Mouse (Mus musculus) ovary, adult 10 weeks (tissue): ENCODE results near the gene Gm14147. TPM values are rescaled to one million over a fixed set of nuclear protein-coding genes. Genes with fewer than 3 reads are reported as not detected.

Source experiments
- polyA plus RNA-seq: library from polyadenylated mRNA; stranded (reverse); fragments of 350-450 nt; fragmentation: Illumina TruSeq; extraction: RNeasy Lipid Tissue Mini Kit (QIAGEN cat#74804); gene quantifications from one replicate; pipeline ENCODE4 v1.2.3, GENCODE M21; 2014

The Gm14147 gene
- not detected for polyA plus RNA-seq

GRCm38 (mm10) chr2:151097945-151098344, at the start of gene Gm14147:
Gene Gm14147 (plus strand): TSS chr2:151098245.

GRCm38 (mm10) chr2:151092250-151092649, 5.8 kb upstream of the Gm14147 start, which contains the start of gene Gm14151:
Gene Gm14151 (minus strand): TSS chr2:151092350.

Other genes starting within 250 kb of the Gm14147 start
- 136 TPM for gene Abhd12, start 193.5 kb upstream of the Gm14147 start, polyA plus RNA-seq
- 20.1 TPM for gene Gins1, start 192.8 kb upstream of the Gm14147 start, polyA plus RNA-seq
- 7.6 TPM for gene Ninl, start 58.9 kb upstream of the Gm14147 start, polyA plus RNA-seq
- 34.2 TPM for gene Nanp, start 58.8 kb upstream of the Gm14147 start, polyA plus RNA-seq
- not detected for gene Gm14151, start 5.9 kb upstream of the Gm14147 start, polyA plus RNA-seq